Mouse (Mus musculus) ES-CJ7 (cell line): ENCODE data around the gene Nr1h3.

Experiments used
- DNase-seq: peaks from one replicate; pipeline ENCODE4 v3.0.0; 2011; ENCODE audit warnings: low read depth, low spot score

Nr1h3 gene

DNA sequence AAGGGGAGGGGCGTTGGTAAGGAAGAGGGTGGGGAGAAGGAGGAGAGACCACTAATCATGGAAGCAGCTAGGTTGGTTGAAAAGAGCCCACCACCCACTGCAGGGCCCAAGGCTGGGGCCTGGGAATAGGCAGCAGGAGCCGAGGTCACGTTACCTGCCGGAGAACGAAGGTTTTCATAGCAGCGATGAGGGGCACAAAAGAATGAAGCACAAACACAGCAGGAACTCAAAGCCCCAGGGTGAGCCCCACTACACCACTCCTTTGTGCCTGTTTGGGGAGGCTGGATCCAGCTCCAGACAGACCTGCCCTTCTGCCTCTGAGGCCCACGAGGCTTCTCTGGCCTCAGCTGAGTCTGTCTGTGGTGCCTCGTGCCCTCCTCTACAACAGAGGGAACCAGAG is 62.9 kb downstream of the Nr1h3 start:
- peak; percentile 42 for DNase-seq

- DNase-seq, result no peak
These were observed 63.3 kb downstream of the Nr1h3 start for GRCm38 (mm10) chr2:91139311-91139710.

DNA sequence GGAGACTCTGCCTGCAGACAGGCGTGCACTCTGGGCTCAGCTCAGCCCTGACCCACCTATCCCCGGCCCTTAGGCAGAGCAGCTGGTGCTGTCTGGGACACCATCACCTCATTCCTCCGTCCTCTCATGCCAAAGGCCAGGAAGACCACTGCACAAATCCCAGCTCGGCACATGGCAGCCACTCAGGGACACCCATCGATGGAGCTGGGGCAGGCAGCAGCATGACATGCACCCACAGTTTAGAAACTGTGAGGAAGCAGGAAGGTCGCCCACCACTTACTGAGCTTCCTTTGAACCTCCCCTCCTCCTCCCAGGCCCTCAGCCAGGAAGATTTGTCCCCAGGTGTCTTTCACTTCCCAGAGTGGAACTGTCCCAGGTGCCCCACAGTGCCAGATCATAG is 65.2 kb downstream of the Nr1h3 start:
- no peak for DNase-seq

GRCm38 (mm10) chr2:91136513-91137412 is 65.9 kb downstream of the Nr1h3 start:
- no peak for DNase-seq
